7 mouse cellular contexts compared by ENCODE assay signal in genomic region chr7:19628536-19629360, GRCm38 (mm10). TPM values are rescaled to one million over a fixed set of nuclear protein-coding genes. Genes with fewer than 3 reads are reported as not detected.
DNase-seq lines count a peak whose midpoint lies in the region; ATAC-seq lines count a peak whose summit lies in the region.

No protein-coding gene starts in this region.

- H3K27ac ChIP-seq in intestine, embryonic 15.5 days = peak overlapping the region; percentile 86
- H3K27ac ChIP-seq in midbrain, embryonic 10.5 days (replicated peaks) = peak overlapping the region; percentile 64

- peak overlapping the region; percentile 60 for H3K9ac ChIP-seq in intestine, embryonic 15.5 days

- peak overlapping the region; percentile 92 for H3K4me2 ChIP-seq in intestine, embryonic 15.5 days (replicated peaks)

- intact Hi-C loops in gastrocnemius, postnatal 36 days (cut with DNase I) = no loop called here
- intact Hi-C loops in left cerebral cortex, postnatal 25 days (cut with DNase I) = loop anchor here (1.0 kb wide), 1 partner anchor 36 kb away; no protein-coding TSS in a partner anchor

- H3K4me1 ChIP-seq in intestine, embryonic 15.5 days (replicated peaks) = peaks cover 4% of the 10 kb centered on the region; the same call in 1 of the 2 replicates
- peaks cover 15% of the 10 kb centered on the region for H3K4me1 ChIP-seq in midbrain, embryonic 10.5 days

- peak; percentile 93 for ATAC-seq in intestine, embryonic 15.5 days

- WGBS in intestine, embryonic 15.5 days = 2% methylated on average over 57 of the region's 57 CpGs
- 2% methylated on average over 57 of the region's 57 CpGs for WGBS in midbrain, embryonic 10.5 days

- peaks cover 8% of the 10 kb centered on the region; the same call in 1 of the 2 replicates for H3K36me3 ChIP-seq in intestine, embryonic 15.5 days
- H3K36me3 ChIP-seq in midbrain, embryonic 10.5 days = peaks cover 21% of the 10 kb centered on the region

- H3K9me3 ChIP-seq in intestine, embryonic 15.5 days = no peaks in the 10 kb centered on the region
- H3K9me3 ChIP-seq in midbrain, embryonic 10.5 days (replicated peaks) = no peaks in the 10 kb centered on the region

- H3K27me3 ChIP-seq in intestine, embryonic 15.5 days (replicated peaks) = no peaks in the 10 kb centered on the region
- H3K27me3 ChIP-seq in midbrain, embryonic 10.5 days (ENCODE audit: low read depth, poor library complexity, severe bottlenecking) = peaks cover 4% of the 10 kb centered on the region; the same call in 1 of the 2 replicates

- H3K4me3 ChIP-seq in intestine, embryonic 15.5 days (replicated peaks) = peak overlapping the region; percentile 82
- H3K4me3 ChIP-seq in midbrain, embryonic 10.5 days = peak overlapping the region; percentile 79

- peak; percentile 98 for DNase-seq in adrenal gland, adult 2 months
- peak; percentile 82 for DNase-seq in embryo, embryonic 11.5 days (ENCODE audit: low read depth, low spot score)
- DNase-seq in gastrocnemius, postnatal 36 days = peak; percentile 92 to 95
- DNase-seq in left cerebral cortex, postnatal 25 days (ENCODE audit: low spot score in 2 of 2) = peak; percentile 86 to 90
- peak; percentile 93 for DNase-seq in midbrain, embryonic 10.5 days (ENCODE audit: low spot score)
- peak; percentile 82 for DNase-seq in right cerebral cortex, postnatal 4 days

RNA-seq across cellular contexts. Expression of gene Relb, which starts 0.5 kb away (rescaled TPM):
- total RNA-seq in adrenal gland, adult 2 months (2021) = 10 to 100 TPM; 26.5 to 33.9 TPM
- polyA plus RNA-seq in adrenal gland, adult 2 months (2012; rRNA removed) = 79.2 and 85.8 TPM in 2 replicates
- 1 to 10 TPM; 5.1 to 6.0 TPM for total RNA-seq in gastrocnemius, postnatal 36 days (2021)
- 8.0 and 8.6 TPM in 2 replicates for polyA plus RNA-seq in intestine, embryonic 15.5 days (2015; fragmentation: Nextera tagmentation; extraction: Ambion mirVana)
- 1 to 10 TPM; 6.6 to 7.5 TPM for total RNA-seq in left cerebral cortex, postnatal 25 days (2021)
- polyA plus RNA-seq in midbrain, embryonic 10.5 days (2016; fragmentation: Nextera tagmentation; extraction: Ambion mirVana) = 3.8 and 4.7 TPM in 2 replicates

RNA-seq across cellular contexts. Expression of gene Clasrp, which starts 24.5 kb away (rescaled TPM):
- total RNA-seq in adrenal gland, adult 2 months (2021) = 10 to 100 TPM; 34.4 to 37.3 TPM
- polyA plus RNA-seq in adrenal gland, adult 2 months (2012; rRNA removed) = 280 and 380 TPM in 2 replicates
- 10 to 100 TPM; 10.9 to 12.0 TPM for total RNA-seq in gastrocnemius, postnatal 36 days (2021)
- polyA plus RNA-seq in intestine, embryonic 15.5 days (2015; fragmentation: Nextera tagmentation; extraction: Ambion mirVana) = 34.2 and 38.3 TPM in 2 replicates
- total RNA-seq in left cerebral cortex, postnatal 25 days (2021) = 10 to 100 TPM; 70.9 to 81.0 TPM
- polyA plus RNA-seq in midbrain, embryonic 10.5 days (2016; fragmentation: Nextera tagmentation; extraction: Ambion mirVana) = 51.8 and 61.1 TPM in 2 replicates

RNA-seq across cellular contexts. Expression of gene Clptm1, which starts 36.1 kb away (rescaled TPM):
- 100 to 1,000 TPM; 151 to 152 TPM for total RNA-seq in adrenal gland, adult 2 months (2021)
- polyA plus RNA-seq in adrenal gland, adult 2 months (2012; rRNA removed) = 157 and 178 TPM in 2 replicates
- total RNA-seq in gastrocnemius, postnatal 36 days (2021) = 10 to 100 TPM; 39.2 to 45.7 TPM
- polyA plus RNA-seq in intestine, embryonic 15.5 days (2015; fragmentation: Nextera tagmentation; extraction: Ambion mirVana) = 77.2 and 85.6 TPM in 2 replicates
- 100 to 1,000 TPM; 144 to 151 TPM for total RNA-seq in left cerebral cortex, postnatal 25 days (2021)
- polyA plus RNA-seq in midbrain, embryonic 10.5 days (2016; fragmentation: Nextera tagmentation; extraction: Ambion mirVana) = 82.3 and 88.4 TPM in 2 replicates

RNA-seq across cellular contexts. Expression of gene Apoc2, which starts 49.0 kb away (rescaled TPM):
- total RNA-seq in adrenal gland, adult 2 months (2021) = 1 to 10 TPM in 1 of 2 experiments, not detected in 1; 3.1 TPM
- polyA plus RNA-seq in adrenal gland, adult 2 months (2012; rRNA removed) = 0.28 TPM in 1 of 2 replicates, not detected in the other
- total RNA-seq in gastrocnemius, postnatal 36 days (2021) = under 1 TPM in 1 of 2 experiments, not detected in 1; 0.99 TPM
- 164 and 258 TPM in 2 replicates for polyA plus RNA-seq in intestine, embryonic 15.5 days (2015; fragmentation: Nextera tagmentation; extraction: Ambion mirVana)
- not detected for total RNA-seq in left cerebral cortex, postnatal 25 days (2021)
- 0.22 and 0.26 TPM in 2 replicates for polyA plus RNA-seq in midbrain, embryonic 10.5 days (2016; fragmentation: Nextera tagmentation; extraction: Ambion mirVana)

RNA-seq across cellular contexts. Expression of gene Gemin7, which starts 51.4 kb away (rescaled TPM):
- total RNA-seq in adrenal gland, adult 2 months (2021) = 10 to 100 TPM; 83.8 to 84.2 TPM
- 177 and 183 TPM in 2 replicates for polyA plus RNA-seq in adrenal gland, adult 2 months (2012; rRNA removed)
- 10 to 100 TPM; 59.1 to 65.1 TPM for total RNA-seq in gastrocnemius, postnatal 36 days (2021)
- 131 and 140 TPM in 2 replicates for polyA plus RNA-seq in intestine, embryonic 15.5 days (2015; fragmentation: Nextera tagmentation; extraction: Ambion mirVana)
- 10 to 100 TPM; 43.7 to 47.1 TPM for total RNA-seq in left cerebral cortex, postnatal 25 days (2021)
- polyA plus RNA-seq in midbrain, embryonic 10.5 days (2016; fragmentation: Nextera tagmentation; extraction: Ambion mirVana) = 177 TPM in 2 replicates

Comparison
In these comparisons a context has a peak if more than half of its experiments do, and no peak if none do; other contexts are left out.
1. Peak in every context shown above with its lines: DNase-seq, ATAC-seq, H3K4me3 ChIP-seq and H3K27ac ChIP-seq.